ENCODE assay signal across 8 mouse cellular contexts in the genomic region with DNA sequence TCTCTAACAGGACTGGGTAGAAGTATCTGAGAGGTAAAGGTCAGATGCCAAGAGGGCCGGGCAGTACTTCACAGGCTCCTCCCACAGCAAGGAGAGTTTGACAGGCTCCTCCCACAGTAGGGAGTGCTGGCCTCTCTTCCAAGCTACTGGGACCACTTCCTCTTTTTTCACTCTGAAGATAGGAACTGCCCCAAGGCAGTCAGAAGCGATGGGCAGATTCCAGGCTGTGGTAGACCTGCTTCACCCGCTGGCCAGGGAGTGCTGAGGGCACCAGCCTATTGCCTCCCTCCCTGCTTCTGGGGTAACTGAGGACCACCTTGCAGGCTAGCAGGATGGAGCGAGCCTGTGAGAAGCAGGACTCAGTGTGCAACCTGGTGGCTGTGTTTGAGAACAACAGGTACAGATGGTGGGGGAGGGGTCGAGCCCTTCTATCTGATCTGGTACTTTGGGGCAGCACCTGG. TPM values are rescaled to one million over a fixed set of nuclear protein-coding genes. Genes with fewer than 3 reads are reported as not detected.
DNase-seq lines count a peak whose midpoint lies in the region; ATAC-seq and TF ChIP-seq lines count a peak whose summit lies in the region.

TSS of gene Fgd2 (plus strand) at position 154 of the 461 bp plus-strand sequence.

- H3K4me3 ChIP-seq in thymus, adult 2 months (ENCODE audit: control insufficient read depth, insufficient read depth, low read length): no peak within 1 kb of the TSS
- H3K4me3 ChIP-seq in liver, embryonic 11.5 days (ENCODE audit: low read depth, low read length): peak within 1 kb of the TSS; percentile 13

- no peak for ATAC-seq in CD4-positive, CD25-positive, alpha-beta regulatory T cell, adult 4 months
- ATAC-seq in liver, embryonic 11.5 days (replicated peaks; ENCODE audit: low FRiP score): no peak; the same call in 1 of the 2 replicates

- H3K36me3 ChIP-seq in thymus, adult 2 months (ENCODE audit: control insufficient read depth, insufficient read depth, low read length): no peaks in the 10 kb centered on the region
- no peaks in the 10 kb centered on the region for H3K36me3 ChIP-seq in liver, embryonic 11.5 days (ENCODE audit: control insufficient read depth, insufficient read depth, low read length)

- 16% methylated on average over 5 of the region's 5 CpGs for WGBS in thymus, adult 2 months
- WGBS in liver, embryonic 11.5 days: 8% methylated on average over 5 of the region's 5 CpGs

- no peak within 1 kb of the TSS for H3K27ac ChIP-seq in thymus, adult 2 months (ENCODE audit: control insufficient read depth, insufficient read depth, low read length)
- H3K27ac ChIP-seq in liver, embryonic 11.5 days (ENCODE audit: low read depth, low read length): no peak within 1 kb of the TSS

- no peaks in the 10 kb centered on the region for H3K27me3 ChIP-seq in thymus, adult 2 months (ENCODE audit: control insufficient read depth, insufficient read depth, low read length)
- no peaks in the 10 kb centered on the region for H3K27me3 ChIP-seq in liver, embryonic 11.5 days (replicated peaks; ENCODE audit: control insufficient read depth, insufficient read depth, low read length)

- no peak for TF ChIP-seq CTCF in thymus, adult 2 months (IDR thresholded peaks at IDR 0.05; ENCODE audit: borderline replicate concordance, control insufficient read depth, extremely low read depth, insufficient read depth, low read length, poor library complexity)

- no peak for TF ChIP-seq POLR2A in thymus, adult 2 months (IDR thresholded peaks at IDR 0.05; ENCODE audit: control insufficient read depth, extremely low read depth, insufficient read depth, low read length, poor library complexity)

- no peak within 1 kb of the TSS for H3K9ac ChIP-seq in liver, embryonic 11.5 days (ENCODE audit: low read depth, low read length)

- H3K9me3 ChIP-seq in liver, embryonic 11.5 days (ENCODE audit: control insufficient read depth, low read length): no peaks in the 10 kb centered on the region

- peak; percentile 37 for DNase-seq in CD4-positive, CD25-positive, alpha-beta regulatory T cell, adult 2 months (ENCODE audit: low read depth, low spot score)
- no peak for DNase-seq in thymus, adult 2 months
- no peak for DNase-seq in thymus, postnatal 10 days (ENCODE audit: low spot score in 2 of 2)
- DNase-seq in liver, embryonic 11.5 days (ENCODE audit: low spot score): no peak
- DNase-seq in spleen, postnatal 36 days (ENCODE audit: low spot score in 2 of 2): peak; percentile 76 to 80
- DNase-seq in ovary, postnatal 14 days (ENCODE audit: low spot score): no peak
- no peak for DNase-seq in thymus, postnatal 36 days

- H3K4me2 ChIP-seq in liver, embryonic 11.5 days: peak within 1 kb of the TSS; percentile 33

- H3K4me1 ChIP-seq in thymus, adult 2 months (replicated peaks; ENCODE audit: control insufficient read depth, insufficient read depth, low read length): peaks cover 19% of the 10 kb centered on the region
- H3K4me1 ChIP-seq in liver, embryonic 11.5 days (replicated peaks; ENCODE audit: control insufficient read depth, insufficient read depth, low read length): peaks cover 21% of the 10 kb centered on the region; the same call in 1 of the 2 replicates

RNA-seq across cellular contexts. Expression of gene Fgd2, which starts in this region (rescaled TPM):
- 1 to 10 TPM in 1 of 2 experiments, under 1 TPM in 1; 0.65 to 9.4 TPM for polyA plus RNA-seq in CD4-positive, CD25-positive, alpha-beta regulatory T cell, adult 4 months (2017; shearing (Covaris generic))
- polyA plus RNA-seq in thymus, adult 2 months (2012; rRNA removed): 40.0 and 56.0 TPM in 2 replicates
- polyA plus RNA-seq in liver, embryonic 11.5 days (2014; fragmentation: Nextera tagmentation; extraction: Ambion mirVana): 6.0 and 6.7 TPM in 2 replicates

Comparison
In these comparisons a context has a peak if more than half of its experiments do, and no peak if none do; other contexts are left out.
1. DNase-seq: peak in CD4-positive, CD25-positive, alpha-beta regulatory T cell, adult 2 months (single experiment) and spleen, postnatal 36 days (2 of 2); none in thymus, adult 2 months (single experiment), thymus, postnatal 10 days (0 of 2), liver, embryonic 11.5 days (single experiment), ovary, postnatal 14 days (single experiment) and thymus, postnatal 36 days (0 of 2).